Mouse (Mus musculus) right cerebral cortex, postnatal 36 days (tissue): Measurements from ENCODE around the gene Dnajc14.

Source experiments
- DNase-seq, 2 experiments: peaks; one replicate each; pipeline ENCODE4 v3.0.0; 2022; ENCODE audit warnings: low spot score in 2 of 2, mixed read lengths in 1 of 2

Gene Dnajc14

GRCm38 (mm10) chr10:128803771-128804270, at the start of gene Dnajc14:
Dnajc14 (plus strand) TSS chr10:128804062.
- peak; percentile 59 to 70 for DNase-seq

GRCm38 (mm10) chr10:128772895-128773294, 31.0 kb upstream of the Dnajc14 start:
- no peak for DNase-seq

- DNase-seq: no peak
These were observed 30.2 kb upstream of the Dnajc14 start for GRCm38 (mm10) chr10:128773685-128774084.

GRCm38 (mm10) chr10:128778441-128778840, 25.4 kb upstream of the Dnajc14 start:
- no peak for DNase-seq

- DNase-seq: no peak
These were observed 24.7 kb upstream of the Dnajc14 start for GRCm38 (mm10) chr10:128779011-128779795.

GRCm38 (mm10) chr10:128780200-128780599, 23.7 kb upstream of the Dnajc14 start:
- no peak for DNase-seq

- DNase-seq: no peak
These were observed 13.3 kb upstream of the Dnajc14 start, which contains the start of gene Mmp19 for GRCm38 (mm10) chr10:128790398-128791124. Mmp19 (plus strand) TSS chr10:128790910.

- DNase-seq: no peak
These were observed 11.8 kb upstream of the Dnajc14 start for GRCm38 (mm10) chr10:128792041-128792440.

- no peak for DNase-seq
These were observed 10.6 kb upstream of the Dnajc14 start for GRCm38 (mm10) chr10:128793258-128793657.

GRCm38 (mm10) chr10:128794391-128794790, 9.5 kb upstream of the Dnajc14 start:
- DNase-seq: no peak

GRCm38 (mm10) chr10:128795581-128795980, 8.3 kb upstream of the Dnajc14 start:
- DNase-seq: no peak

GRCm38 (mm10) chr10:128798676-128799075, 5.2 kb upstream of the Dnajc14 start:
- no peak for DNase-seq

- DNase-seq: no peak
These were observed 1.8 kb upstream of the Dnajc14 start for GRCm38 (mm10) chr10:128801981-128802495.

GRCm38 (mm10) chr10:128802956-128803355, 906 bp upstream of the Dnajc14 start:
- no peak for DNase-seq

- DNase-seq: no peak
These were observed 501 bp upstream of the Dnajc14 start for GRCm38 (mm10) chr10:128803361-128803760.

- DNase-seq: peak; percentile 54 to 57
These were observed 619 bp downstream of the Dnajc14 start, which contains the start of gene Tmem198b for GRCm38 (mm10) chr10:128804271-128805091. Tmem198b (minus strand) TSS chr10:128804370.

- peak; percentile 91 to 94 for DNase-seq
These were observed 1.5 kb downstream of the Dnajc14 start for GRCm38 (mm10) chr10:128805092-128806000.

- DNase-seq: no peak
These were observed 2.2 kb downstream of the Dnajc14 start for GRCm38 (mm10) chr10:128806086-128806485.

GRCm38 (mm10) chr10:128807018-128807417, 3.2 kb downstream of the Dnajc14 start:
- no peak for DNase-seq

GRCm38 (mm10) chr10:128817033-128817432, 13.2 kb downstream of the Dnajc14 start, which contains the start of gene Sarnp:
Sarnp (plus strand) TSS chr10:128817333.
- no peak for DNase-seq
